Mouse (Mus musculus) cerebellum, postnatal 4 days (tissue): ENCODE data around the gene Ilf3.

ENCODE experiments used
- DNase-seq, 2 experiments: peaks; one replicate each; pipeline ENCODE4 v3.0.0; 2022; ENCODE audit warnings: low spot score in 2 of 2, mixed read lengths in 1 of 2

Ilf3 gene

GRCm38 (mm10) chr9:21346627-21347365 lies 20.9 kb upstream of the Ilf3 start:
- DNase-seq, result no peak

GRCm38 (mm10) chr9:21348152-21348551 lies 19.5 kb upstream of the Ilf3 start:
- no peak for DNase-seq

GRCm38 (mm10) chr9:21351178-21351577 lies 16.5 kb upstream of the Ilf3 start:
- no peak for DNase-seq

- no peak for DNase-seq
These were observed 15.8 kb upstream of the Ilf3 start for GRCm38 (mm10) chr9:21351702-21352377.

- no peak for DNase-seq
These were observed 15.0 kb upstream of the Ilf3 start for GRCm38 (mm10) chr9:21352463-21353372.

GRCm38 (mm10) chr9:21353373-21353686 lies 14.3 kb upstream of the Ilf3 start:
- DNase-seq, result no peak

- no peak for DNase-seq
These were observed 12.9 kb upstream of the Ilf3 start for GRCm38 (mm10) chr9:21354796-21355195.

GRCm38 (mm10) chr9:21356981-21357718 lies 10.5 kb upstream of the Ilf3 start:
- DNase-seq, result peak in 1 of 2 experiments; percentile 69

- DNase-seq, result peak in 1 of 2 experiments; percentile 50
These were observed 990 bp upstream of the Ilf3 start for GRCm38 (mm10) chr9:21366541-21367220.

GRCm38 (mm10) chr9:21368131-21368584 lies 487 bp downstream of the Ilf3 start:
- DNase-seq, result peak; percentile 49 to 68

GRCm38 (mm10) chr9:21369080-21369479 lies 1.4 kb downstream of the Ilf3 start:
- DNase-seq, result no peak

- no peak for DNase-seq
These were observed 3.2 kb downstream of the Ilf3 start for GRCm38 (mm10) chr9:21370876-21371275.

GRCm38 (mm10) chr9:21372508-21372907 lies 4.8 kb downstream of the Ilf3 start:
- no peak for DNase-seq

GRCm38 (mm10) chr9:21379195-21379594 lies 11.5 kb downstream of the Ilf3 start:
- no peak for DNase-seq

GRCm38 (mm10) chr9:21380868-21381267 lies 13.2 kb downstream of the Ilf3 start:
- no peak for DNase-seq

- DNase-seq, result no peak
These were observed 16.3 kb downstream of the Ilf3 start for GRCm38 (mm10) chr9:21383966-21384365.

- no peak for DNase-seq
These were observed 25.0 kb downstream of the Ilf3 start for GRCm38 (mm10) chr9:21392646-21393175.

GRCm38 (mm10) chr9:21395692-21396091 lies 28.0 kb downstream of the Ilf3 start:
- no peak for DNase-seq

- no peak for DNase-seq
These were observed 29.5 kb downstream of the Ilf3 start for GRCm38 (mm10) chr9:21397170-21397569.

- DNase-seq, result no peak
These were observed 33.4 kb downstream of the Ilf3 start for GRCm38 (mm10) chr9:21401042-21401441.

GRCm38 (mm10) chr9:21402764-21403253 lies 35.1 kb downstream of the Ilf3 start:
- no peak for DNase-seq
